Mouse (Mus musculus) frontal cortex, adult (tissue): ENCODE measurements around the gene Zfp882.
"Not testable (repeated sequence)": the region's sequence is repeated elsewhere in the genome, so short reads cannot be mapped to it uniquely, and the experiment has no call there.

ENCODE experiments used
- ATAC-seq: cut with Nextera tagmentation; 2 replicates; pipeline ENCODE4 v1.9.2; 2017; ENCODE audit warnings: mild to moderate bottlenecking, moderate library complexity, mixed read lengths; ENCODE audit not compliant: low TSS enrichment

The Zfp882 gene

GRCm38 (mm10) chr8:71908309-71909261, at the start of gene Zfp882, which contains the start of gene Zfp617:
Gene Zfp882, plus strand, starts transcription at chr8:71908608.
Gene Zfp617, plus strand, starts transcription at chr8:71908635.
- peak; percentile 98 for ATAC-seq

DNA sequence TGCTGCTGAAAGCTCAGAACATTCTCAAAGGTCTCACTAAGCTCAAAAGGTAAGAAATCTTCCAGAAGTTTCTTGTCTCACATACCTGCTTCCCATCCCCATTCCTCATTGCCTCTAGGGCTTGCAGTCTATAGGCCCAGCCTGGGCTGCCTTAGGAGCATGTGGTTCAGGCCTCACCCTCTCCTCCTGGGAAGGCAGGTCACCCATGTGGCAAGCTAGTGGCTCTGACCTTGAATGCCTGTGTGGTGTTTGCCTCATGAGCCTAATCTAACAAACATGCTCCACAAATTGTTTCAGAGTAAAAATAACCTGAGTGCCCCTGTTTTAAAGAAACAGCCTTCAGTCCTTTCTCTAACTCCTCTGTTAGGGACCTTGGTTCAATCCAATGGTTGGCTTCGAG, 46.9 kb upstream of the Zfp882 start:
- not testable (repeated sequence) for ATAC-seq

- ATAC-seq, result not testable (repeated sequence)
Observed at GRCm38 (mm10) chr8:71862038-71862437, 46.4 kb upstream of the Zfp882 start.

- peak; percentile 99 for ATAC-seq
Observed at GRCm38 (mm10) chr8:71881618-71882274, 26.7 kb upstream of the Zfp882 start, which contains the start of gene Zfp709. Gene Zfp709, plus strand, starts transcription at chr8:71882019.

DNA sequence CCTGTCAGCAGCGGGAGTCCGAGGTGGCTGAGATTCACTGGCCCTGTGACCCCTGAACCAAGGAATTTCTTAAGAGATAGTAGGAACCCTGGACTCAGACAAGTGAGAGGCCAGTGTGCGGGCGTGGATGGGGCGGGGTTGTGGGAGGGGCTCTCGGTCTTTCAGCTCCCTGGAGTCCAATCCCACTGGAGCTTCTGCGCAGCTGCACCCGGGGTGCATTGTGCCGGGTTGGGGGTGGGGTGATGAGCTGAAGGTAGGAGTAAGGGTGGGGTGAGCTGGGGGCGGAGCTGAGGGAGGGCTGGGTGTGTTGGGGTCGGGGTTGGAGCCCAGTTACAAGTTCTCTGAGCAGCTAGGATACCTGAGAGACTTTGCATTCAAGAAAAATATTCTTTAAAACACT, 7.7 kb upstream of the Zfp882 start:
- ATAC-seq, result not testable (repeated sequence)

DNA sequence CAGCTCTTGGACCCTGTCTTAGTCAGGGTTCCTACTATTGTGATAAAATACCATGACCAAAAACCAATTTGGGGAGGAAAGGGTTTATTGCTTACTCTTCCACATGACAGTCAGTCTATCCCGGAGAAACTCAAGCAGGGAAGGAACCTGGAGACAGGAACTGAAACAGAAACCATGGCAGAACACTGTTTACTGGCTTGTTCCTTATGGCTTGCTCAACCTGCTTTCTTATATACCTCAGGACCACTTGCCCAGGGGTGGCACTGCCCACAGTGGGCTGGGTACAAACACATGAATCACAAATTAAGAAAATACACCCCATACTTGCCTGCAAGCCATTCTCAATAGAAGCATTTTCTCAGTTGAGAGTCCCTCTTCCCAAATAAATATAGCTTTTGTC, 5.3 kb upstream of the Zfp882 start:
- not testable (repeated sequence) for ATAC-seq

GRCm38 (mm10) chr8:71906809-71907208, 1.6 kb upstream of the Zfp882 start:
- ATAC-seq, result no peak

DNA sequence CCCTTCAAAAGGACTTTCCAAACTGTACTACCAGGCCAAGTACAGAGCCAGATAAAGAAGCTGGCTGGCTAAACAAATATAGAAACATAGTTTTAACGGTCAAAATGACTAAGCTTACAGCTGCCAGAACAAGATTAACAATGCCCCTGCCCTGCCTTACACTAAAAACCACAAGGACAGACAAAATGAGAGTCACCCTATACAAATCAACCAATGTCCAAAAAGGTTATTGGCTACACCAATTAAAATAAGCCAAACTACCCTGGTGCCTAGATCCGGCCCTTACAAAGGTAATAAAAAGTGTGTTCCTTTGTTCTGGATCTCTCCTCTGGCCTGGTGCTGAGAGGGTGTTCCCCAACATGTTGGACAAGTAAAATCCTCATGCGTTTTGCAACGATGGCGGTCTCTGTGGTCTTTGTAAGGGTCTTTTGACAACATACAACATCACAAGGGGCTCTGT, 580 bp upstream of the Zfp882 start:
- ATAC-seq, result no peak

DNA sequence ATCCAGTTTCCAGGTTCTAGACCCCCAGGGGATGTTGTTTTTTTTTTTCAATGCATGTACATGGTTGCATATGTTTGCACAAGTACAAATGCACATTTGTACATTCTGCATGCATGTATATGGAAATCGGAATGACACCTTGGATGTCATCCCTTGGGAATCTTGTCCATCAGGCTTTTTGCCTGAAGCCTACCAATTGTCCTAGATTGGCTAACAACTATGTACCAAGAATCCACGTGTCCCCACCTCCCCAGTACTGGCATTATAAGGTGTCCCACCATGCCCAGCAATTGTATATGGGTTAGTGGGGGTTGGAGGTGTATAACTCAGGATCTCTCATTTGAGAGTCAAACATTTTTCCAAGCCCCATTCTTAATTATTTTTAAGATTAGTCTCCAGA, 3.9 kb downstream of the Zfp882 start:
- ATAC-seq, result no peak

GRCm38 (mm10) chr8:71922567-71923401, 14.4 kb downstream of the Zfp882 start:
- peak; percentile 100 for ATAC-seq

DNA sequence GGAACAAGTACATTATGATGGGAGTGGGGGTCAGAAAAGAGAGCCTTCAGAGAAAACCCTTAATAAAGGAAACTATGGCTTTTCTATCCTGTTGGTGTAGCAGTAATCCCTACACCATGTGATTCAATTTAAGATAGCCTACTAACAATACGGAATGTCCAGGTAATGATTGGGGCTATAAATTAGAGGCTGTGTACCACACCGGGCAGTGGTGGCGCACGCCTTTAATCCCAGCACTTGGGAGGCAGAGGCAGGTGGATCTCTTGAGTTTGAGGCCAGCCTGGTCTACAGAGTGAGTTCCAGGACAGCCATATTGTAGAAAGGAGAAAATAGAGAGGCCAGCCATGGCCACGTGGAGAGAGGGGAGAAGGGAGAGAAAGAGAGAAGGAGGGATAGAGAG, 17.4 kb downstream of the Zfp882 start:
- ATAC-seq, result no peak

DNA sequence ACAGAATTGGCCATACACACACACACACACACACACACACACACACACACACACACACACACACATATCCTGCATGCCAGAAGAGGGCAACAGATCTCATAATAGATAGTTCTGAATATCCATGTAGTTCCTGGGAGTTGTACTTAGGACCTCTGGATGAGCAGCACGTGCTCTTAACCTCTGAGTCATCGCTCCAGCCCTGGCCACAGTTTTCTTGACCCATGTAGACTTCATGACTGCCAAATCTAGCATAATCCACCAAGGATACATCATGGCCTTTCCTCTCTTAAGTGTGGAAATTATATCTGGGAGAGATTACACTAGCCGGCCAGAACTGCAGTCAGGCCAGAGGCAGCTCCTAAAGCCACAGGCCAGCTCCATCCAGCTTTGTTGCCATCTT, 18.1 kb downstream of the Zfp882 start:
- ATAC-seq, result no peak

GRCm38 (mm10) chr8:71927779-71928178, 19.4 kb downstream of the Zfp882 start:
- ATAC-seq, result no peak

- not testable (repeated sequence) for ATAC-seq
Observed at GRCm38 (mm10) chr8:71938037-71938436, 29.6 kb downstream of the Zfp882 start.

- ATAC-seq, result no peak
Observed at GRCm38 (mm10) chr8:71940293-71941208, 32.1 kb downstream of the Zfp882 start.

- ATAC-seq, result no peak
Observed at GRCm38 (mm10) chr8:71941776-71942175, 33.4 kb downstream of the Zfp882 start.

DNA sequence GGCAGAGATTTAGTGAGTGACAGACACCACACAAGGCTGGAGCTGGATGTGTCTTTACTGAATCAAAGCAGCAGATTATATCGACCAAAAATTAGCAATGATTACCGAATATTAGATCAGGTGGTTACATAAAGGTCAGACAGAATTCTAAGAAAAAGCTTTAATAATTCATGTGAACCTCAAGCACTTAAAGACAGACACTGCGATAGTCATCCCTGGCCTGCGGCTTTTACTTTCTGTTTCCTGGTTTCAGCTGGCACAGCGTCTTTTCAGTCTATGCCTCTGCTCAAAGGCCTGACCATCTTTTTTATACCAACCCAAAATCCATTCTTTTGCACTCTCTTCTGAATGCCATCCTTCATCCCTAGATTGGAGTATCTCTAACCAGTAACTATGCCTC, 40.2 kb downstream of the Zfp882 start:
- no peak for ATAC-seq

DNA sequence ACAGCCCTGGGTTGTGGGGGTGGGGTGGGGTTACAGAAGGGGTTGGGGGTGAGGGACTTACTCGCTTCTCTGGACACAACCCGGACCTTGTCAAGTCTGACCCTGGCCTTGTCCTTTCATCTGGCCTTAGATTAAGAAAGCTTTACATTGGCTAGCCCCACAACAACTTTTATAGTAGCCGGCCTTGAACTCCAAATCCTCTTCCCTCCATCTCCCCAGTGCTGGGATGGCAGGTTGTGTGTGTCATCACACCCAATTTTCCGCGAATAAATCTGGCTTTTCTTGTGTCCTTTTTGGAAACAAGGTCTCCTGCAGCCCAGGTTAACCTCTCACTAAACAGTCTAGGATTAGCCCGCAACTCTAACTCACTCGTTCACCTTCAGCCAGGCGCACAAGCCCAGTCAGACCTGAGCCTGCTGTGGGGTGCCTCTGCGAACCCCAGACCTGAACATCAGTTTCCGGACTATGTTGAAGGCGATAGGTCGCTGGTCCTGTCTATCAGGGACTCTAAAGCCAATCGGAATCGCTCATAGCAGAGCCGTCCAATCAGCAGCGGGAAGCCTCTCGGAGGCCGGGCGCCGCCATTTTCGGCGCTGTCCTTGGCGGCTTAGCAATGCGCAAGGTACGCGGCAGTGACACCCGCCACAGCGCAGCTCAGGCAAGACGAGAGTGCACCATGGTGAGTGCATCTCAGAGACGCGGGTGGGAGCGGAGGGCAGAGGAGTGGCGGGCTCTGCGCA, 42.2 kb downstream of the Zfp882 start, which contains the start of gene Zfp961:
Zfp961 (plus strand) TSS at position 557 of the 740 bp plus-strand sequence.
- peak; percentile 100 for ATAC-seq

DNA sequence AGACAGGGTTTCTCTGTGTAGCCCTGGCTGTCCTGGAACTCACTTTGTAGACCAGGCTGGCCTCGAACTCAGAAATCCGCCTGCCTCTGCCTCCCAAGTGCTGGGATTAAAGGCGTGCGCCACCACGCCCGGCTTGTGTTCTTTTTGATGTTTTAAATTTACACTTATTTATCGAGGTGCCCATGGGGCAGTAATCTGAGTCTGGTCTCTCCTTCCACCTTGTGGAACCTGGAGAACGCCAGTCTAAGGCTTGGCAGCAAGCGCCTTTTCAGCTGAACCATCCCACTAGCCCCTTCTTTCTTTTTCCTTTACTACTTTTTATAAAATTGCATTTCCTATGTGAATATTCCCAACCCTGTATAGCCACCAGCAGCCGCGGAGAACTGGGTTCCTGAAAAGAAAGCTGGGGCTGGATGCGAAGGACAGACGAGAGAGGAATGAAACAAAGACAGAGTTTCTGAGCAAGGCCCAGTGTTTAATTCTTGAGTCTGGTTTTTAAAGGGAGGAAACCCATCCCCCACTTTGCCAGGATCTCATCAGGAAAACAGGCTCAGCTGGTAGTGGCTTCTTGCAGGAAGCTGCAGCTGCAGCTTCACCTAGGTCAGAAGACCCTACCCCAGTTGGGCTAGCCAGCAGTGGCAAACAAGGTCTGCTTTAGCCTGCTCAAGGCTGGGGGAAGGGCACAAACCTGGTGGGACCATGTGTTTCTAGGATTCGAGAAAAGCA, 43.2 kb downstream of the Zfp882 start:
- no peak for ATAC-seq
